31 mouse cellular contexts compared by ENCODE assay signal in genomic region chr9:55122586-55122985, GRCm38 (mm10). TPM values are rescaled to one million over a fixed set of nuclear protein-coding genes. Genes with fewer than 3 reads are reported as not detected.
DNase-seq lines count a peak whose midpoint lies in the region; ATAC-seq and TF ChIP-seq lines count a peak whose summit lies in the region.
"Had no signal": no experiment of that assay in that cellular context is flagged by ENCODE, and none has a peak within 500 bp of the region (broad histone marks: within the 10 kb centered on the region; RNA-seq: fewer than 3 reads in every experiment).

No protein-coding gene starts in this region.

- TF ChIP-seq POLR2A in lung, adult 2 months (IDR thresholded peaks at IDR 0.05; ENCODE audit: borderline replicate concordance, extremely low read depth, low read depth, low read length) = no peak

- no peak overlapping the region for H3K9ac ChIP-seq in lung, postnatal 0 days (replicated peaks; ENCODE audit: low read depth)
- H3K9ac ChIP-seq: embryonic facial prominence, embryonic 15.5 days; forebrain, embryonic 13.5 days; heart, embryonic 15.5 days; limb, embryonic 15.5 days; liver, embryonic 13.5 days; midbrain, embryonic 13.5 days had no signal

- peak; percentile 46 to 61 for DNase-seq in lung, adult 18-20 months
- DNase-seq in lung, adult 2 months = no peak
- no peak for DNase-seq in limb, embryonic 10.5 days (ENCODE audit: low spot score)
- DNase-seq in lung, postnatal 0 days (ENCODE audit: low spot score) = peak; percentile 80
- peak; percentile 11 to 37 for DNase-seq in lung, postnatal 4 days
- DNase-seq in frontal cortex, postnatal 36 days (ENCODE audit: low spot score in 2 of 2) = no peak
- DNase-seq in right cerebral cortex, adult 2 months (ENCODE audit: low spot score in 2 of 2) = no peak
- no peak for DNase-seq in left cerebral cortex, adult 18-20 months (ENCODE audit: low spot score in 2 of 2)
- DNase-seq: adrenal gland, adult 8-10 months; B cell, adult 2 months; cerebellum, adult 2 months; cerebellum, postnatal 14 days; gastrocnemius, postnatal 14 days; heart, adult 11 months; kidney, adult 8-10 months; kidney, postnatal 14 days; layer of hippocampus, adult 9-11 months; left cerebral cortex, postnatal 4 days; liver, embryonic 13.5 days; spleen, adult 18-20 months; thymus, adult 2 months; thymus, postnatal 4 days had no signal

- H3K4me3 ChIP-seq in lung, adult 2 months (replicated peaks; ENCODE audit: extremely low read depth, low read depth, low read length) = no peak overlapping the region
- H3K4me3 ChIP-seq in limb, embryonic 10.5 days = no peak overlapping the region
- no peak overlapping the region for H3K4me3 ChIP-seq in lung, postnatal 0 days (ENCODE audit: low read depth, low read length)
- H3K4me3 ChIP-seq: embryonic facial prominence, embryonic 15.5 days; forebrain, embryonic 13.5 days; heart, embryonic 10.5 days; heart, embryonic 15.5 days; left cerebral cortex, adult 2 months; limb, embryonic 15.5 days; liver, embryonic 13.5 days; midbrain, embryonic 13.5 days had no signal

- H3K9me3 ChIP-seq in limb, embryonic 10.5 days (replicated peaks) = no peaks in the 10 kb centered on the region
- H3K9me3 ChIP-seq in lung, postnatal 0 days (ENCODE audit: low read length) = no peaks in the 10 kb centered on the region
- H3K9me3 ChIP-seq: embryonic facial prominence, embryonic 15.5 days; forebrain, embryonic 13.5 days; heart, embryonic 10.5 days; heart, embryonic 15.5 days; limb, embryonic 15.5 days; liver, embryonic 13.5 days; midbrain, embryonic 13.5 days had no signal

- peak; percentile 95 for ATAC-seq in lung, postnatal 0 days
- ATAC-seq: forebrain, embryonic 13.5 days; hindbrain, embryonic 16.5 days; midbrain, embryonic 13.5 days had no signal

- H3K4me2 ChIP-seq in lung, postnatal 0 days (replicated peaks; ENCODE audit: low read depth, low read length) = no peak overlapping the region
- H3K4me2 ChIP-seq: embryonic facial prominence, embryonic 15.5 days; forebrain, embryonic 13.5 days; heart, embryonic 15.5 days; limb, embryonic 15.5 days; liver, embryonic 13.5 days; midbrain, embryonic 13.5 days had no signal

- no peaks in the 10 kb centered on the region for H3K4me1 ChIP-seq in lung, adult 2 months (ENCODE audit: control insufficient read depth, insufficient read depth, low read length)
- 0 out of 2 replicates have a peak, but pooled peaks cover 3% of the 10 kb centered on the region for H3K4me1 ChIP-seq in limb, embryonic 10.5 days
- no peaks in the 10 kb centered on the region for H3K4me1 ChIP-seq in lung, postnatal 0 days (ENCODE audit: insufficient read depth, low read depth, low read length)
- H3K4me1 ChIP-seq: forebrain, embryonic 13.5 days; heart, embryonic 10.5 days; heart, embryonic 15.5 days; midbrain, embryonic 13.5 days had no signal

- peak; percentile 67 for TF ChIP-seq EP300 in lung, postnatal 0 days (IDR thresholded peaks at IDR 0.05)

- WGBS in lung, adult 2 months = 46% methylated on average over 3 of the region's 3 CpGs
- 71% methylated on average over 3 of the region's 3 CpGs for WGBS in limb, embryonic 10.5 days
- 35% methylated on average over 3 of the region's 3 CpGs for WGBS in lung, postnatal 0 days

- no peak for TF ChIP-seq CTCF in lung, adult 2 months (IDR thresholded peaks at IDR 0.05; ENCODE audit: insufficient read depth, low read length)
- no peak for TF ChIP-seq CTCF in lung, postnatal 0 days (IDR thresholded peaks at IDR 0.05)

- no peaks in the 10 kb centered on the region for H3K36me3 ChIP-seq in limb, embryonic 10.5 days
- H3K36me3 ChIP-seq in lung, postnatal 0 days (ENCODE audit: insufficient read depth, low read length) = no peaks in the 10 kb centered on the region
- H3K36me3 ChIP-seq: embryonic facial prominence, embryonic 15.5 days; heart, embryonic 10.5 days; heart, embryonic 15.5 days; limb, embryonic 15.5 days; liver, embryonic 13.5 days; midbrain, embryonic 13.5 days had no signal

- peak overlapping the region; percentile 9; the same call in 1 of the 2 replicates for H3K27ac ChIP-seq in limb, embryonic 10.5 days
- H3K27ac ChIP-seq in lung, postnatal 0 days (ENCODE audit: low read length) = 0 out of 2 replicates have a peak overlapping the region, but pooled peaks have one; percentile 33
- H3K27ac ChIP-seq: embryonic facial prominence, embryonic 15.5 days; forebrain, embryonic 13.5 days; heart, embryonic 10.5 days; heart, embryonic 15.5 days; left cerebral cortex, adult 2 months; limb, embryonic 15.5 days; liver, embryonic 13.5 days; macrophage; midbrain, embryonic 13.5 days had no signal

- H3K27me3 ChIP-seq in limb, embryonic 10.5 days (ENCODE audit: low read depth, poor library complexity, severe bottlenecking) = no peaks in the 10 kb centered on the region
- H3K27me3 ChIP-seq in lung, postnatal 0 days (replicated peaks; ENCODE audit: insufficient read depth, low read length) = no peaks in the 10 kb centered on the region
- H3K27me3 ChIP-seq: embryonic facial prominence, embryonic 15.5 days; forebrain, embryonic 13.5 days; heart, embryonic 15.5 days; limb, embryonic 15.5 days; liver, embryonic 13.5 days; midbrain, embryonic 13.5 days had no signal

RNA-seq across cellular contexts. Expression of gene Ube2q2, which starts 26.1 kb away (rescaled TPM):
- polyA plus RNA-seq in lung, adult 2 months (2012; rRNA removed) = 9.9 and 11.7 TPM in 2 replicates
- polyA plus RNA-seq in limb, embryonic 10.5 days (2016; fragmentation: Nextera tagmentation; extraction: Ambion mirVana) = 32.6 and 33.9 TPM in 2 replicates
- polyA plus RNA-seq in lung, postnatal 0 days (2015; fragmentation: Nextera tagmentation; extraction: Ambion mirVana) = 24.5 and 26.1 TPM in 2 replicates
- 10 to 100 TPM; 70.0 to 75.6 TPM for total RNA-seq in left cerebral cortex, adult 18-20 months (2021)

Comparison
In these comparisons a context has a peak if more than half of its experiments do, and no peak if none do; other contexts are left out.
1. DNase-seq: peak in lung, adult 18-20 months (2 of 2), lung, postnatal 0 days (single experiment) and lung, postnatal 4 days (2 of 2); none in lung, adult 2 months (single experiment), limb, embryonic 10.5 days (single experiment), frontal cortex, postnatal 36 days (0 of 2), right cerebral cortex, adult 2 months (0 of 2) and left cerebral cortex, adult 18-20 months (0 of 2).